Mouse (Mus musculus): Measurements from ENCODE around the gene Sept1. TPM values are rescaled to one million over a fixed set of nuclear protein-coding genes. Genes with fewer than 3 reads are reported as not detected.

Sept1 gene
- polyA plus RNA-seq, 1 experiment from 2014 or later, result 12.5 TPM

GRCm38 (mm10) chr7:127217901-127218642 lies 14.9 kb downstream of the Sept1 start:
- no peaks in the 10 kb centered on the region for H3K27me3 ChIP-seq (replicated peaks; ENCODE audit: control insufficient read depth, insufficient read depth, low read length)
- H3K4me2 ChIP-seq (ENCODE audit: low read depth, low read length), result no peak overlapping the region
- 77% methylated on average over 9 of the region's 10 CpGs for WGBS
- no peak for DNase-seq (ENCODE audit: low spot score)
- no peak overlapping the region for H3K4me3 ChIP-seq (ENCODE audit: low read depth, low read length)
- H3K27ac ChIP-seq (replicated peaks; ENCODE audit: low read depth, low read length), result no peak overlapping the region
- no peaks in the 10 kb centered on the region for H3K36me3 ChIP-seq (ENCODE audit: control insufficient read depth, insufficient read depth, low read length)
- no peaks in the 10 kb centered on the region for H3K4me1 ChIP-seq (ENCODE audit: control insufficient read depth, insufficient read depth, low read length)
- ATAC-seq (ENCODE audit: low read depth), result no peak
- no peaks in the 10 kb centered on the region for H3K9me3 ChIP-seq (ENCODE audit: control insufficient read depth, low read length)
- no peak overlapping the region for H3K9ac ChIP-seq (ENCODE audit: low read depth, low read length)

- Histone ChIP-seq H3K27me3 (replicated peaks; ENCODE audit: control insufficient read depth, insufficient read depth, low read length) (no peaks in the 10 kb centered on the region), H3K27ac (replicated peaks; ENCODE audit: low read depth, low read length) (no peak overlapping the region), H3K4me1 (ENCODE audit: control insufficient read depth, insufficient read depth, low read length) (no peaks in the 10 kb centered on the region), H3K4me2 (ENCODE audit: low read depth, low read length) (no peak overlapping the region), H3K36me3 (ENCODE audit: control insufficient read depth, insufficient read depth, low read length) (no peaks in the 10 kb centered on the region), H3K4me3 (ENCODE audit: low read depth, low read length) (no peak overlapping the region), H3K9ac (ENCODE audit: low read depth, low read length) (no peak overlapping the region), H3K9me3 (ENCODE audit: control insufficient read depth, low read length) (no peaks in the 10 kb centered on the region)
- ATAC-seq (ENCODE audit: low read depth) (no peak), DNase-seq (ENCODE audit: low spot score) (no peak)
- 83% methylated on average over 6 of the region's 6 CpGs for WGBS
These were observed 15.5 kb downstream of the Sept1 start for GRCm38 (mm10) chr7:127217475-127217874.

- ATAC-seq (ENCODE audit: low read depth), result no peak
- no peak overlapping the region for H3K9ac ChIP-seq (ENCODE audit: low read depth, low read length)
- no peak overlapping the region for H3K4me2 ChIP-seq (ENCODE audit: low read depth, low read length)
- H3K36me3 ChIP-seq (ENCODE audit: control insufficient read depth, insufficient read depth, low read length), result no peaks in the 10 kb centered on the region
- H3K4me3 ChIP-seq (ENCODE audit: low read depth, low read length), result no peak overlapping the region
- no peaks in the 10 kb centered on the region for H3K4me1 ChIP-seq (ENCODE audit: control insufficient read depth, insufficient read depth, low read length)
- no peak overlapping the region for H3K27ac ChIP-seq (replicated peaks; ENCODE audit: low read depth, low read length)
- no peaks in the 10 kb centered on the region for H3K9me3 ChIP-seq (ENCODE audit: control insufficient read depth, low read length)
- DNase-seq (ENCODE audit: low spot score), result no peak
- H3K27me3 ChIP-seq (replicated peaks; ENCODE audit: control insufficient read depth, insufficient read depth, low read length), result no peaks in the 10 kb centered on the region
- 94% methylated on average over 4 of the region's 5 CpGs for WGBS
These were observed 16.6 kb downstream of the Sept1 start for GRCm38 (mm10) chr7:127216307-127216706.

DNA sequence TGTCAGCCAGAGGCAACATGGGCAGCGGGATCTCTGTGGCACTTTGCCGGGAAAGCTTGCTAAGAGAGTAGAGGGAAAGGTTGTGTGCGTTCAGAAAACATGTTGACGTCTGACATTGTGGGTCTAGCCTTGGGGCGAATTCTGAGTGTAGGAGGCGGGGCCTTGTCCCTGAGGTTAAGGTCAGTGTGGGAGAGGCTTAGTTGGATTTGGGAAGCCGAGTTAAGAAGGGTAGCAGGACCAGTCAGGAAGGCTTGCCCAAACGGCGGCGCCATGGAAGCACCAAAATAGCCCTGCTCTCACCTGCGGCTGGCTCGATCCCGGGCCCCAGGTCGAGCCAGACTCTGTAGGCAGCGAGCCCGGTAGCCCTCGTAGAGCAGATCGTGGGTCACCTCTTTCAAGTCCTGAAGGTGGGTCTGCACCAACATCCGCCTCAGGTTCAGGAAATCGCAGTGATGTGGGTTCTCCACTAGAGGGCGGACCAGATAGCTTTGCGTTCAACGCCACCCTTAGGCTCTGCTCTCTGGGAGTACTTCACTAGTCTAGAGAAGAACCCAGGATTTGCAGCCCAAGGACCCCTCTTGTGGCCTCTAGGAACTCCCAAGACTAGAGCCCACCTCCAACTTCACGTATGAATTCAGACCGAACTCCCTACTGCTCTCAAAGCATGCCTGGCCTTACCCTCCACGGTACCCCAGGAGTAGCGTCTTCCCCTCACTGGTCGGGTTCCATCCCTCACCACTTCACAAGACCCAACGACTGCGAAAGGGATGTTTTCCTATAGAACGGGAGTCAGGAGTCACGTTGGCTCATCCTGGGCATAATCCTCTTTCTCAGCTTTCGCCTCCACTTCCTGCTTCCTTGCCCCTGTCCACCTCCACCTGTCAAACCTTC lies 17.7 kb downstream of the Sept1 start:
- DNase-seq (ENCODE audit: low spot score), result peak; percentile 83
- H3K4me2 ChIP-seq (ENCODE audit: low read depth, low read length), result peak overlapping the region; percentile 58
- no peaks in the 10 kb centered on the region for H3K4me1 ChIP-seq (ENCODE audit: control insufficient read depth, insufficient read depth, low read length)
- peak overlapping the region; percentile 32 for H3K4me3 ChIP-seq (ENCODE audit: low read depth, low read length)
- no peak overlapping the region for H3K27ac ChIP-seq (replicated peaks; ENCODE audit: low read depth, low read length)
- ATAC-seq (ENCODE audit: low read depth), result peak; percentile 23
- H3K9me3 ChIP-seq (ENCODE audit: control insufficient read depth, low read length), result no peaks in the 10 kb centered on the region
- no peaks in the 10 kb centered on the region for H3K27me3 ChIP-seq (replicated peaks; ENCODE audit: control insufficient read depth, insufficient read depth, low read length)
- 28% methylated on average over 26 of the region's 33 CpGs for WGBS
- H3K36me3 ChIP-seq (ENCODE audit: control insufficient read depth, insufficient read depth, low read length), result no peaks in the 10 kb centered on the region
- peak overlapping the region; percentile 51 for H3K9ac ChIP-seq (ENCODE audit: low read depth, low read length)

DNA sequence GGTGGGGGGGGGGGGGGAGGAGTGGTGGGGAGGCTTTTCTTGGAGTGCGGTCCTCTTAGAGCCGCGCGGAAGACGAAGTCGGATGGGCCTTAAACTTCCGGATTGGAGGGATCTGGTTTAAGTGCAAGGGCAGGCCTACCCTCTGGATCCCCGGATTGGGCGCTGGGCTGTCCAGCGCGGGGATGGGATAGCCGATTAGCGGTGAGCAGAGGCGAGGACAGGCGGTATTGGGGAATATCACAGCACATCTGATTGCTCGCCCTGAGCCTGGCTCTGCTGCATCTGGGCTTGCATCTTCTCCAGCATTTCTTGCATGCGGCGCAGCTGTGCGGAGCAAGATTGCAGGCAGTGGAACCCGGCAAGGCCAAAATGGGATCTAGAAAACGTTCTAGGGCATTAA lies 18.4 kb downstream of the Sept1 start:
- no peaks in the 10 kb centered on the region for H3K27me3 ChIP-seq (replicated peaks; ENCODE audit: control insufficient read depth, insufficient read depth, low read length)
- peak overlapping the region; percentile 58 for H3K4me2 ChIP-seq (ENCODE audit: low read depth, low read length)
- no peak for ATAC-seq (ENCODE audit: low read depth)
- 0 out of 2 replicates have a peak, but pooled peaks cover 2% of the 10 kb centered on the region for H3K4me1 ChIP-seq (ENCODE audit: control insufficient read depth, insufficient read depth, low read length)
- 25% methylated on average over 14 of the region's 21 CpGs for WGBS
- no peak overlapping the region for H3K27ac ChIP-seq (replicated peaks; ENCODE audit: low read depth, low read length)
- H3K4me3 ChIP-seq (ENCODE audit: low read depth, low read length), result peak overlapping the region; percentile 32
- peak; percentile 39 for DNase-seq (ENCODE audit: low spot score)
- H3K9ac ChIP-seq (ENCODE audit: low read depth, low read length), result peak overlapping the region; percentile 51
- H3K9me3 ChIP-seq (ENCODE audit: control insufficient read depth, low read length), result no peaks in the 10 kb centered on the region
- H3K36me3 ChIP-seq (ENCODE audit: control insufficient read depth, insufficient read depth, low read length), result no peaks in the 10 kb centered on the region

DNA sequence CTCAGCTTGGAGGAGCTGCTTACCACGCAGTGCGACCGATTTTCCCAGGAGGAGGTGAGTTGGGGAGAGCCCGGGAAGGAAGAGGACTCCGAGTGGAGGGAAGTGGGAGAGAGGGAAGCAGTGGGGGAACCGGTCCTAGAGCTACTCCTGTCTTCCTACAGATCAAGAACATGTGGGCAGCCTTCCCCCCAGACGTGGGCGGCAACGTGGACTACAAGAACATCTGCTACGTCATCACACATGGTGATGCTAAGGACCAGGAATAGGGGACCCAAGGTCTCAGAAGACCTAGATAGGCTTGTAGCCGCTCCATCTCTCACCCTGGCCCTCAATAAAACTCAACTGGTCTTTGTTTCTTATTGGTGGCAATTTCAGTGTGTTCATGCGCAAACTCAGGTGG lies 19.0 kb downstream of the Sept1 start:
- ATAC-seq (ENCODE audit: low read depth), result no peak
- DNase-seq (ENCODE audit: low spot score), result no peak
- Histone ChIP-seq H3K4me1 (ENCODE audit: control insufficient read depth, insufficient read depth, low read length) (0 out of 2 replicates have a peak, but pooled peaks cover 4% of the 10 kb centered on the region), H3K4me3 (ENCODE audit: low read depth, low read length) (0 out of 2 replicates have a peak overlapping the region, but pooled peaks have one; percentile 32), H3K9me3 (ENCODE audit: control insufficient read depth, low read length) (no peaks in the 10 kb centered on the region), H3K9ac (ENCODE audit: low read depth, low read length) (no peak overlapping the region), H3K4me2 (ENCODE audit: low read depth, low read length) (peak overlapping the region; percentile 58), H3K36me3 (ENCODE audit: control insufficient read depth, insufficient read depth, low read length) (no peaks in the 10 kb centered on the region), H3K27me3 (replicated peaks; ENCODE audit: control insufficient read depth, insufficient read depth, low read length) (no peaks in the 10 kb centered on the region), H3K27ac (replicated peaks; ENCODE audit: low read depth, low read length) (no peak overlapping the region)
- WGBS, result 48% methylated on average over 12 of the region's 12 CpGs

DNA sequence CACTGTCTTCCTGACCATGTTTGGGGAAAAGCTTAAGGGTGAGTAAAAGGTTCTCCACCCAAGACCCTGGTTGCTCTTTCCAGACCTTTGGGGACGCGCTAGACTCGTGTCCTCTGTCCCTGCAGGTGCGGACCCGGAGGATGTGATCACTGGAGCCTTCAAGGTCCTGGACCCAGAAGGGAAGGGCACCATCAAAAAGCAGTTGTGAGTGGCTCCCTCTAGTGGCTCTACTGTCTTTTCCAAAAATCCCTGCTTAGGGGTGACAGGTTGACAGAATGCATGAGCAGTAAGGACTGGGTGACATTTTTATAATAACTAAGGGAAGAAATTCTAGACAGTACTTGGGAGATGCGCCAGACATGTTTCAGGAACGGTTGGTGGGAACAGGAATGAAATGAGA lies 19.4 kb downstream of the Sept1 start:
- no peak for DNase-seq (ENCODE audit: low spot score)
- ATAC-seq (ENCODE audit: low read depth), result no peak
- Histone ChIP-seq H3K4me3 (ENCODE audit: low read depth, low read length) (peak overlapping the region; percentile 11), H3K9ac (ENCODE audit: low read depth, low read length) (no peak overlapping the region), H3K27ac (replicated peaks; ENCODE audit: low read depth, low read length) (no peak overlapping the region), H3K36me3 (ENCODE audit: control insufficient read depth, insufficient read depth, low read length) (no peaks in the 10 kb centered on the region), H3K4me1 (ENCODE audit: control insufficient read depth, insufficient read depth, low read length) (0 out of 2 replicates have a peak, but pooled peaks cover 4% of the 10 kb centered on the region), H3K27me3 (replicated peaks; ENCODE audit: control insufficient read depth, insufficient read depth, low read length) (no peaks in the 10 kb centered on the region), H3K4me2 (ENCODE audit: low read depth, low read length) (no peak overlapping the region; the same call in 1 of the 2 replicates), H3K9me3 (ENCODE audit: control insufficient read depth, low read length) (no peaks in the 10 kb centered on the region)
- 48% methylated on average over 7 of the region's 7 CpGs for WGBS

DNA sequence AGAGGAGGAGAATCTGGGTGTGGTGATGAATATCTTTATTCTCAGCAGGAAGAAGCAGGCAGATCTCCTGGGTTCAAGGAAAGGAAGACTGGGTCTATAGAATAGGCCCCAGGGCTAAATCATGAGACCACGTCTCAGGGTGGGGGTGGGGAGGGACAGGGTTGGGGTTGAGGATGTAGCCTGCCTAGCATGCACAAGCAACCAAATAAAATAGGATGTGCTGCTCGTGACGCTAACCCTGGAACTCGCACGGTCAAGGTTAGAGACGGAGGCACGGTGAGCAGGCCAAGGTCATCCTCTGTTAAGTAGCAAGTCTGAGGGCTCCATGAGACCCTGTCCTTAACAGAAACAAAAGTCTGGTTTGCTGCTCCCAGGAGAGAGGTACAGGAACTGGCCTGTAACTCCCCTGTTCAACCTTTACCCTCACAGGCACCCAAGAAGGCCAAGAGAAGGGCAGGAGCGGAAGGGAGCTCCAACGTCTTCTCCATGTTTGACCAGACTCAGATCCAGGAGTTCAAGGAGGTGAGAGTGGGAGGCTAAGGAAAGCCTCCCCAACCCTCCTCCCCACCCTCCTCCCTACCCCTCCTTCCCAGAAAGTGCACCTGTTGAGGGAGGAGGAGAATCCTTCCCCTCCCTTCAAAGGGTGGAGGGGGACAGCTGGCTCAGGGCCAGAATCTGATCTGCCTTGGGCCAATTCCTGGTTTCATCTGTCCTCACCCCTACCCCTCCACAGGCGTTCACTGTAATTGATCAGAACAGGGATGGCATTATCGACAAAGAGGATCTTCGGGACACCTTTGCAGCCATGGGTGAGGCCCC lies 20.3 kb downstream of the Sept1 start:
- Histone ChIP-seq H3K9me3 (ENCODE audit: control insufficient read depth, low read length) (no peaks in the 10 kb centered on the region), H3K9ac (ENCODE audit: low read depth, low read length) (peak overlapping the region; percentile 14; the same call in 1 of the 2 replicates), H3K4me1 (ENCODE audit: control insufficient read depth, insufficient read depth, low read length) (0 out of 2 replicates have a peak, but pooled peaks cover 4% of the 10 kb centered on the region), H3K36me3 (ENCODE audit: control insufficient read depth, insufficient read depth, low read length) (no peaks in the 10 kb centered on the region), H3K27ac (replicated peaks; ENCODE audit: low read depth, low read length) (0 out of 2 replicates have a peak overlapping the region, but pooled peaks have one; percentile 13), H3K4me2 (ENCODE audit: low read depth, low read length) (no peak overlapping the region), H3K27me3 (replicated peaks; ENCODE audit: control insufficient read depth, insufficient read depth, low read length) (no peaks in the 10 kb centered on the region), H3K4me3 (ENCODE audit: low read depth, low read length) (peak overlapping the region; percentile 11)
- ATAC-seq (ENCODE audit: low read depth), result no peak
- no peak for DNase-seq (ENCODE audit: low spot score)
- WGBS, result 81% methylated on average over 12 of the region's 12 CpGs
